Mouse (Mus musculus) heart, postnatal 14 days (tissue): ENCODE measurements around the gene Zbtb33. TPM values are rescaled to one million over a fixed set of nuclear protein-coding genes. Genes with fewer than 3 reads are reported as not detected.

Experiments used
- microRNA-seq, 2 experiments: library from miRNA; unstranded; fragments of <30 nt; microRNA quantifications; one replicate each; pipeline ENCODE4 v1.2.0; 2021 to 2022
- total RNA-seq, 2 experiments: library from RNA; stranded (reverse); gene quantifications; 2 replicates each; pipeline ENCODE4 v1.2.3; 2021

Zbtb33 gene
- total RNA-seq, 2 experiments from 2014 or later: 11.6 to 11.7 TPM

Small RNAs within 50 kb of the gene (microRNA-seq; reads per million reads assigned to microRNA genes)
- gene Mir3110: 0 reads per million in 2 experiments

Other genes with a start within 250 kb of the Zbtb33 start
- gene Btg1-ps1, start 171.0 kb upstream of the Zbtb33 start, total RNA-seq: not detected
- gene Btg1-ps2, start 146.7 kb upstream of the Zbtb33 start, total RNA-seq: not detected
- gene Rhox10, start 123.3 kb upstream of the Zbtb33 start, total RNA-seq: not detected
- gene Rhox11, start 104.7 kb upstream of the Zbtb33 start, total RNA-seq: not detected
- gene Rhox12, start 78.9 kb upstream of the Zbtb33 start, total RNA-seq: not detected
- gene Rhox13, start 68.6 kb upstream of the Zbtb33 start, total RNA-seq: not detected
- gene Tmem255a, start 62.6 kb downstream of the Zbtb33 start, total RNA-seq: 1 to 10 TPM; 6.6 to 9.2 TPM
- not detected for gene Atp1b4, start 126.4 kb downstream of the Zbtb33 start, total RNA-seq